Mouse (Mus musculus) hindbrain, embryonic 12.5 days (tissue): ENCODE data around the gene Ddias. TPM values are rescaled to one million over a fixed set of nuclear protein-coding genes. Genes with fewer than 3 reads are reported as not detected.

ENCODE experiments used
- ATAC-seq: fragments of 200-750 bp; cut with Nextera tagmentation; 2 replicates; pipeline ENCODE4 v1.8.0; 2017; ENCODE audit warnings: moderate TSS enrichment; ENCODE audit not compliant: low FRiP score
- H3K27ac ChIP-seq: fragments of 300-500 bp; sonication (generic); 2 replicates; pipeline ENCODE4 v1.5.1; 2016; ENCODE audit warnings: mild to moderate bottlenecking
- H3K27me3 ChIP-seq: fragments of 300-500 bp; sonication (generic); 2 replicates; pipeline ENCODE4 v1.6.1; 2016; ENCODE audit warnings: mild to moderate bottlenecking
- H3K36me3 ChIP-seq: fragments of 300-500 bp; sonication (generic); 2 replicates; pipeline ENCODE4 v1.6.1; 2016; ENCODE audit warnings: mild to moderate bottlenecking
- H3K4me1 ChIP-seq: fragments of 300-500 bp; sonication (generic); 2 replicates; pipeline ENCODE4 v1.6.1; 2016
- H3K4me2 ChIP-seq: fragments of 300-500 bp; sonication (generic); replicated peaks from 2 replicates; pipeline ENCODE4 v1.6.1; 2016; ENCODE audit warnings: mild to moderate bottlenecking
- H3K4me3 ChIP-seq: fragments of 300-500 bp; sonication (generic); 2 replicates; pipeline ENCODE4 v1.5.1; 2016; ENCODE audit warnings: mild to moderate bottlenecking
- H3K9ac ChIP-seq: fragments of 300-500 bp; sonication (generic); 2 replicates; pipeline ENCODE4 v1.6.1; 2016; ENCODE audit warnings: mild to moderate bottlenecking, moderate library complexity
- H3K9me3 ChIP-seq: fragments of 300-500 bp; sonication (generic); replicated peaks from 2 replicates; pipeline ENCODE4 v1.6.1; 2016; ENCODE audit warnings: mild to moderate bottlenecking
- WGBS: fragments of 180-500 bp; shearing (Covaris S2); methylation state at CpG from one replicate; pipeline ENCODE4 v1.1.7; 2016; 5-methylcytosine and 5-hydroxymethylcytosine counted together
- polyA plus RNA-seq: library from polyadenylated mRNA; unstranded; fragments of >200 nt; fragmentation: Nextera tagmentation; extraction: Ambion mirVana; gene quantifications from 2 replicates; pipeline ENCODE4 v1.2.1, GENCODE M21; 2016

Ddias gene
- polyA plus RNA-seq, 1 experiment from 2014 or later, result 13.5 TPM

GRCm38 (mm10) chr7:92884998-92885660 is 11.1 kb upstream of the Ddias start:
- H3K4me2 ChIP-seq, result no peak overlapping the region
- H3K9ac ChIP-seq, result no peak overlapping the region
- ATAC-seq, result no peak
- no peak overlapping the region for H3K27ac ChIP-seq
- H3K4me1 ChIP-seq, result no peaks in the 10 kb centered on the region
- H3K4me3 ChIP-seq, result no peak overlapping the region
- WGBS, result 92% methylated on average over 6 of the region's 6 CpGs
- 0 out of 2 replicates have a peak, but pooled peaks cover 5% of the 10 kb centered on the region for H3K36me3 ChIP-seq
- no peaks in the 10 kb centered on the region for H3K9me3 ChIP-seq
- no peaks in the 10 kb centered on the region for H3K27me3 ChIP-seq

DNA sequence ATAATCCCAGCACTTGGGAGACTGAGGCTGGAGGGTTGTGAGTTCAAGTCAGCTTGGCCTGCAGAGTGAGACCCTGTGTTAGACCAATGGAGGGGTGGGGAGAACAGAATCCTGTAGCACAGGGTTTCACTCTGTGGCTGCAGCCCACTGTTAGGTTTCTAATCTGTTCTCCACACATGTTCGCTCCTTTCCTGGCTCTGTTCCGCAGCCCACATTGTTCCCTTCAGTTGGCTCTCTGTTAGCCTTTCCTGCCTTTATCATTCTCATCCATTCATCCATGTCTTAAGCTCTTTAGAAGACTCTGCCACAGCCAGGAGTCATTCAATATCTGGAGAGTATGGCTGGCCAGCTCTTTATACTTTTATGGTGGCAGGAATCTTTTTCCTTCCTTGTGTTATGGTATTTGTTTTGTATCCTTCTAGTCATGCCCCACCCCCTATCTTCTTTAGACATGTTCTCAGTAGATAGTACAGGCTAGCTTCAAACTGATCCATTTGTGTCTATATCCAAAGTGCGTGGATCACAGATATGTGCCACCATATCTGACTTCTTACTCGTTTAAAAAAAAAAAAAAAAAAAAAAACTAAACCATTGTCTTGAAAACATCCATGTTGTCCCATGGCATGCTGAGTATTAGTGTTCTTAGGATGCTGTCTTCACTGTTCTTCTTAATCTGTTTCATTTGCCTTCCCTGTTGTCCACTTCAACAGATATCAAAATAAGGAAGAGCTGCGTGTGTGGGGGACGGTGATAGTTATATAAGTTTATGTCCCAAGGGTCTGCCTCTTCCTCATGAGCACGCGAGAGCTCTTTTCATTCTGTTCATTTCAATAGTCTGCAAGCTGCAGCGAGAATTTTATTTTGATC is 10.0 kb upstream of the Ddias start:
- H3K4me2 ChIP-seq, result no peak overlapping the region
- WGBS, result 88% methylated on average over 9 of the region's 9 CpGs
- H3K4me3 ChIP-seq, result no peak overlapping the region
- ATAC-seq, result no peak
- H3K9ac ChIP-seq, result no peak overlapping the region
- H3K4me1 ChIP-seq, result no peaks in the 10 kb centered on the region
- H3K36me3 ChIP-seq, result 0 out of 2 replicates have a peak, but pooled peaks cover 5% of the 10 kb centered on the region
- no peaks in the 10 kb centered on the region for H3K9me3 ChIP-seq
- H3K27me3 ChIP-seq, result no peaks in the 10 kb centered on the region
- H3K27ac ChIP-seq, result no peak overlapping the region

GRCm38 (mm10) chr7:92878575-92879285 is 4.7 kb upstream of the Ddias start:
- Histone ChIP-seq H3K9me3 (no peaks in the 10 kb centered on the region), H3K4me2 (no peak overlapping the region), H3K4me3 (no peak overlapping the region), H3K36me3 (no peaks in the 10 kb centered on the region), H3K27ac (no peak overlapping the region), H3K4me1 (peaks cover 17% of the 10 kb centered on the region), H3K9ac (no peak overlapping the region), H3K27me3 (no peaks in the 10 kb centered on the region)
- no peak for ATAC-seq
- WGBS, result 84% methylated on average over 7 of the region's 7 CpGs

- ATAC-seq, result no peak
- Histone ChIP-seq H3K4me2 (peak overlapping the region; percentile 27), H3K4me3 (peak overlapping the region; percentile 10; the same call in 1 of the 2 replicates), H3K9ac (peak overlapping the region; percentile 6; the same call in 1 of the 2 replicates), H3K9me3 (no peaks in the 10 kb centered on the region), H3K27ac (no peak overlapping the region), H3K4me1 (peaks cover 24% of the 10 kb centered on the region), H3K36me3 (no peaks in the 10 kb centered on the region), H3K27me3 (no peaks in the 10 kb centered on the region)
- WGBS, result 47% methylated on average over 7 of the region's 7 CpGs
These were observed 2.5 kb upstream of the Ddias start for GRCm38 (mm10) chr7:92876538-92876937.

DNA sequence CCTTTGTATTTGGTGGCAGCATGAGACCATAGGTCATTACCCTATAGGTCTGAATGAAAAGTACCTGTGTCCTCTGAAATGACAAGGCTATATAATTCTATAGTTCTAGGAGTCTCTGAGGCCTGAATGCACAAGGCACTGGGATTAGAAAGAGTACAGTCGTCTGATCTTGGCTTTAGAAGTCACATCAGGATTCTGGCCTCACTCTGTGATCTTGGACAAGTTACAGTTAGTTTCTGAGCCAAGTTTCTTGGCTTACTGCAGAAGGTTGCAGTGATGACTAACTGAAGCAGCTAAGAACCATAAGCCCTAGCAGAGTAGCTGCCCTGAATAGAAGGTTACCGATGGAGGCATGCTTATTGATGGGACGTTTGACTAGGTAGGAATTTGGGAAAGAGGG is 2.0 kb upstream of the Ddias start:
- H3K36me3 ChIP-seq, result no peaks in the 10 kb centered on the region
- 44% methylated on average over 3 of the region's 3 CpGs for WGBS
- H3K27me3 ChIP-seq, result no peaks in the 10 kb centered on the region
- peaks cover 24% of the 10 kb centered on the region for H3K4me1 ChIP-seq
- no peaks in the 10 kb centered on the region for H3K9me3 ChIP-seq
- peak overlapping the region; percentile 67 for H3K4me2 ChIP-seq
- H3K9ac ChIP-seq, result peak overlapping the region; percentile 78; the same call in 1 of the 2 replicates
- no peak for ATAC-seq
- H3K27ac ChIP-seq, result no peak overlapping the region
- H3K4me3 ChIP-seq, result peak overlapping the region; percentile 58

- peak overlapping the region; percentile 67 for H3K4me2 ChIP-seq
- H3K9ac ChIP-seq, result peak overlapping the region; percentile 78
- H3K27ac ChIP-seq, result peak overlapping the region; percentile 97
- no peaks in the 10 kb centered on the region for H3K36me3 ChIP-seq
- ATAC-seq, result peak; percentile 93
- no peaks in the 10 kb centered on the region for H3K9me3 ChIP-seq
- no peaks in the 10 kb centered on the region for H3K27me3 ChIP-seq
- H3K4me3 ChIP-seq, result peak overlapping the region; percentile 58
- WGBS, result under 1% methylated on average over 29 of the region's 29 CpGs
- H3K4me1 ChIP-seq, result peaks cover 24% of the 10 kb centered on the region
These were observed 838 bp upstream of the Ddias start for GRCm38 (mm10) chr7:92874761-92875408.

DNA sequence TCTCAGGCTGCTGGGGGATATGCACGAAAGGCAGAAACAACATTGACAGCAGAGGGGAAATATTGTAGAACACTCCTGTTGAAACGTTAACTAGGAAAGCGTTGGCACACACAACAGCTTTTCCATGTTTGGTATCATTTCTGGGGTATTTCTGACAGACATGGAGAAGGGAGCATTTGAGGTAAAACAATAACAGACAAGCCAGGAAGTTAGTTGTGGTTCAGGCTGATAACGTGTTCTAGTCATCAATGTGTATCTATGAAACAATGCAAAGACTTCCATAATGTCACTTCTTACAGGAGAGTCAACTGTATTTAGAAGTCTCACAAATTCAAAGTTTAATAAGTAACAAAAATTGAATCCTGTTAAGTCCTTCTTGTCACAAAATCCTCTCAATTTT is 2.5 kb downstream of the Ddias start:
- Histone ChIP-seq H3K9me3 (no peaks in the 10 kb centered on the region), H3K4me2 (no peak overlapping the region), H3K27me3 (no peaks in the 10 kb centered on the region), H3K27ac (no peak overlapping the region), H3K4me3 (no peak overlapping the region), H3K4me1 (peaks cover 18% of the 10 kb centered on the region), H3K36me3 (no peaks in the 10 kb centered on the region), H3K9ac (no peak overlapping the region)
- ATAC-seq, result no peak
- 95% methylated on average over 4 of the region's 4 CpGs for WGBS

GRCm38 (mm10) chr7:92870161-92870560 is 3.9 kb downstream of the Ddias start:
- no peak overlapping the region for H3K27ac ChIP-seq
- WGBS, result 77% methylated on average over 3 of the region's 3 CpGs

DNA sequence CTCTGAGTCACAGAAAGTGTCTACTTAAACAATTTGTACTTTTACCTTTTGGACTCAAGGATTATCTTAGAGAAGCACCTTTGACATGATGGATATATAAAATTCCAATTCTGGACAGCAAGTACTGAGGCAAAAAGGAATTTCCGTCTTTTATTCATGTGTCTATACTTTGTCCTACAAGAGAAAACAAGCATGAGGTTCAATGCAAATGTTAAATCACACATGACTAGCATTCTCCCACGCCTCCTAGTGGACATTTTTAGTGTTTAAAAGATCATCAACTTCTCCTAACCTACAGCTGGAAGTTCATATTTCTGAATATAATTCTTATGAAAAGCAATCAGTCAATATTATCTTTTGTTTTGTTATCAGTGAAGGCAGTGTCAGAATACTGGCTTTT is 7.5 kb downstream of the Ddias start:
- Histone ChIP-seq H3K27me3 (no peaks in the 10 kb centered on the region), H3K9me3 (no peaks in the 10 kb centered on the region), H3K9ac (no peak overlapping the region), H3K4me1 (no peaks in the 10 kb centered on the region), H3K36me3 (peaks cover 4% of the 10 kb centered on the region; the same call in 1 of the 2 replicates), H3K27ac (no peak overlapping the region), H3K4me2 (no peak overlapping the region), H3K4me3 (no peak overlapping the region)
- WGBS, result 32% methylated on average over 2 of the region's 2 CpGs
- ATAC-seq, result no peak

More at GRCm38 (mm10) chr7:92870161-92870560, 3.9 kb downstream of the Ddias start:
- peaks cover 7% of the 10 kb centered on the region for H3K4me1 ChIP-seq
- H3K4me3 ChIP-seq, result no peak overlapping the region
- no peaks in the 10 kb centered on the region for H3K9me3 ChIP-seq
- no peaks in the 10 kb centered on the region for H3K27me3 ChIP-seq
- no peak for ATAC-seq
- H3K4me2 ChIP-seq, result no peak overlapping the region
- no peaks in the 10 kb centered on the region for H3K36me3 ChIP-seq
- H3K9ac ChIP-seq, result no peak overlapping the region

DNA sequence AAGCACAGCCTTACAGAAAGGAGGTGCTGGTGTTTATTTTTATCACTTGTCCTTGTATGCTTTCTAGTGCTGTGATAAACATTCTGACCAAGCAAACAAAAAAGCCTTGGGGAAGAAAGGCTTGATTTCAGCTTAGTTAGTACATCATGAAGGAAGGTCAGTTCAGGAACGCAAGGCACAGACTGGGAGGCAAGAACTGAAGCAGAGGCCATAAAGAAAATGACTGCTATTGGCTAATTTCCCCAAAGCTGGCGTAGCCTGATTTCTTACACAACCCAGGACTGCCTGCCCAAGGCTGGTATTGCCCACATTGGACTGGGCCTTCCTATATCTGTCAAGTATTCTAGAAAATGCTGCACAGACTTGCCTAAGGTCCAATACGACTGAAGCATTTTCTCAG is 25.8 kb downstream of the Ddias start:
- H3K4me1 ChIP-seq, result no peaks in the 10 kb centered on the region
- H3K36me3 ChIP-seq, result no peaks in the 10 kb centered on the region
- 98% methylated on average over 3 of the region's 3 CpGs for WGBS
- H3K27me3 ChIP-seq, result no peaks in the 10 kb centered on the region
- no peak overlapping the region for H3K27ac ChIP-seq
- no peak for ATAC-seq
- no peak overlapping the region for H3K4me3 ChIP-seq
- H3K4me2 ChIP-seq, result no peak overlapping the region
- H3K9ac ChIP-seq, result no peak overlapping the region
- no peaks in the 10 kb centered on the region for H3K9me3 ChIP-seq

DNA sequence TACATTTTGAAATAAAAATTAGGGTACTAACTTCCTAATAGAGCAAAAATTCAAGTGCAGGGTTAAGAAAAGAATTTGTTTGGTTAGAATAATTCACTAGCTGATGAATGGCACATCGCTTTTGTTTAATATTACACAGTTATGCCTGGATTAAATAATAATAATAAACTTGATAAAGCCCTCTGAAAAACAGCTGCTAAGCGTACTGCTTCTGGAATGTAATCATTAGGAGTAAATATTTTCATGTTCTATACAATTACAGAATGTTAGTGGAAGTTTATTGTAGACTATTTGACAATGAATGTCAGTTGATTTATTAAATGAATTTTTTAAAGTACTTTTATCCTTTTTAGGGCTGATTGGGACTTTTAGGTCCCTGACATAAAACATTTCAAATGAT is 31.8 kb downstream of the Ddias start:
- 88% methylated on average over 2 of the region's 2 CpGs for WGBS

DNA sequence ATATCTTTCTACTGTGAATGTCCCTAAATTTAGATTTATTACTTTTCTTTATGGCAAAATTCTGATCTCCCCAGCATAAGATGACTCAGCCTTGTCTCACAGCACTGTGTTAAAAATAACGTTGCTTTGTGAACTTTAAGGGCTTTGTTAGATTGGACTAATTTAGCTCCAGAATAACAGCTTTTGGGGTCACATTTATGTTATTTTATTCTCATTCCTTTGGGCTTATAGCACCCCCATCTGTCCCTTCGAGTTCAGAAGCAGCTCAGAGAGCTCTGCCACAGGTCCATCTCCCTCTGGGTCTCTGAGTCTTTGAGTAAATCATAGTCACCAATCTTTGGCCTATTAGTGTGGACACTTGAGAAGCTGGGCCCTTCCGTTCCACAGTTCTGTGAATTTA is 36.1 kb downstream of the Ddias start:
- Histone ChIP-seq H3K4me1 (no peaks in the 10 kb centered on the region), H3K4me2 (no peak overlapping the region), H3K27me3 (no peaks in the 10 kb centered on the region), H3K9me3 (no peaks in the 10 kb centered on the region), H3K27ac (no peak overlapping the region), H3K36me3 (peaks cover 9% of the 10 kb centered on the region), H3K4me3 (no peak overlapping the region), H3K9ac (no peak overlapping the region)
- WGBS, result 66% methylated on average over 3 of the region's 3 CpGs
- ATAC-seq, result no peak

More for the DNA sequence above, 31.8 kb downstream of the Ddias start:
- Histone ChIP-seq H3K4me2 (no peak overlapping the region), H3K27ac (no peak overlapping the region), H3K9me3 (no peaks in the 10 kb centered on the region), H3K36me3 (no peaks in the 10 kb centered on the region), H3K27me3 (no peaks in the 10 kb centered on the region), H3K9ac (no peak overlapping the region), H3K4me3 (no peak overlapping the region), H3K4me1 (no peaks in the 10 kb centered on the region)
- ATAC-seq, result no peak
